ENCODE assay signal across 10 mouse cellular contexts in genomic region chr5:118716295-118717271, GRCm38 (mm10).
A peak's percentile ranks its signal among the peaks of the same experiment; 100 is the strongest.
DNase-seq lines count a peak whose midpoint lies in the region; ATAC-seq and TF ChIP-seq lines count a peak whose summit lies in the region.
"Had no signal": no experiment of that assay in that cellular context is flagged by ENCODE, and none has a peak within 500 bp of the region (broad histone marks: within the 10 kb centered on the region; RNA-seq: fewer than 3 reads in every experiment).

No protein-coding gene starts in this region.

- in situ Hi-C loops in Patski (cut with MboI; ENCODE audit: low pct_unique_long_range_greater_than_20kb), result no loop called here

- CTCF ChIA-PET in Patski (lab: Charles Lee), result interaction anchor here (0.7 to 3.1 kb wide), 7 partner anchors 9 to 385 kb away, joined by 3 to 22 read pairs (median 4); no protein-coding TSS in a partner anchor

- H3K4me3 ChIP-seq in heart, embryonic 11.5 days (ENCODE audit: low read depth, low read length), result no peak overlapping the region
- H3K4me3 ChIP-seq in limb, embryonic 15.5 days, result no peak overlapping the region
- H3K4me3 ChIP-seq in limb, embryonic 10.5 days, result no peak overlapping the region

- peaks cover 30% of the 10 kb centered on the region for H3K4me1 ChIP-seq in heart, embryonic 11.5 days (ENCODE audit: control insufficient read depth, insufficient read depth, low read length)
- peaks cover 24% of the 10 kb centered on the region for H3K4me1 ChIP-seq in limb, embryonic 15.5 days
- peaks cover 14% of the 10 kb centered on the region for H3K4me1 ChIP-seq in limb, embryonic 10.5 days

- no peaks in the 10 kb centered on the region for H3K36me3 ChIP-seq in heart, embryonic 11.5 days (ENCODE audit: control insufficient read depth, insufficient read depth, low read length)
- H3K36me3 ChIP-seq in limb, embryonic 15.5 days, result peaks cover 4% of the 10 kb centered on the region
- peaks cover 4% of the 10 kb centered on the region for H3K36me3 ChIP-seq in limb, embryonic 10.5 days

- 39% methylated on average over 14 of the region's 14 CpGs for WGBS in heart, embryonic 11.5 days (ENCODE audit: insufficient replicate concordance)
- 59% methylated on average over 14 of the region's 14 CpGs for WGBS in limb, embryonic 15.5 days
- 70% methylated on average over 14 of the region's 14 CpGs for WGBS in limb, embryonic 10.5 days

- no peak for TF ChIP-seq CTCF in Patski (IDR thresholded peaks at IDR 0.05)

- no peak for ATAC-seq in heart, embryonic 11.5 days (replicated peaks; ENCODE audit: insufficient number of reproducible peaks, low FRiP score, low TSS enrichment)
- ATAC-seq in limb, embryonic 15.5 days (ENCODE audit: insufficient number of reproducible peaks, low FRiP score, low TSS enrichment, low read depth), result 0 out of 2 replicates have a peak, but pooled peaks have one; percentile 30
- ATAC-seq in Patski, result peak; percentile 52
- peak; percentile 84 for ATAC-seq in megakaryocyte-erythroid progenitor cell, adult 5-6 weeks (replicated peaks; ENCODE audit: low FRiP score, low TSS enrichment, poor library complexity, severe bottlenecking)

- DNase-seq in heart, adult 11 months, result no peak
- DNase-seq in limb, embryonic 10.5 days (ENCODE audit: low spot score), result no peak
- DNase-seq in Patski (ENCODE audit: low read depth, low spot score), result no peak
- DNase-seq in cerebellum, postnatal 36 days, result no peak
- DNase-seq in lung, postnatal 14 days, result no peak
- DNase-seq: gastrocnemius, postnatal 14 days; kidney, adult 2 months had no signal

- H3K27me3 ChIP-seq in heart, embryonic 11.5 days (ENCODE audit: control insufficient read depth, insufficient read depth, low read length), result no peaks in the 10 kb centered on the region
- H3K27me3 ChIP-seq in limb, embryonic 15.5 days, result no peaks in the 10 kb centered on the region
- no peaks in the 10 kb centered on the region for H3K27me3 ChIP-seq in limb, embryonic 10.5 days (ENCODE audit: low read depth, poor library complexity, severe bottlenecking)
- no peaks in the 10 kb centered on the region for H3K27me3 ChIP-seq in Patski

- H3K9me3 ChIP-seq in heart, embryonic 11.5 days (replicated peaks; ENCODE audit: control insufficient read depth, low read length), result no peaks in the 10 kb centered on the region
- no peaks in the 10 kb centered on the region for H3K9me3 ChIP-seq in limb, embryonic 15.5 days
- H3K9me3 ChIP-seq in limb, embryonic 10.5 days (replicated peaks), result no peaks in the 10 kb centered on the region

- H3K4me2 ChIP-seq in heart, embryonic 11.5 days, result peak overlapping the region; percentile 36
- H3K4me2 ChIP-seq in limb, embryonic 15.5 days, result no peak overlapping the region

- POLR2A ChIA-PET in Patski (lab: Charles Lee), result interaction anchor here (0.7 to 1.3 kb wide), 2 partner anchors 30 to 1157 kb away, joined by 3 to 5 read pairs; no protein-coding TSS in a partner anchor

- no peak overlapping the region for H3K9ac ChIP-seq in heart, embryonic 11.5 days (ENCODE audit: low read depth, low read length)
- no peak overlapping the region for H3K9ac ChIP-seq in limb, embryonic 15.5 days

- no peak overlapping the region; the same call in 1 of the 2 replicates for H3K27ac ChIP-seq in heart, embryonic 11.5 days (ENCODE audit: low read depth, low read length)
- H3K27ac ChIP-seq in limb, embryonic 15.5 days, result no peak overlapping the region
- no peak overlapping the region for H3K27ac ChIP-seq in limb, embryonic 10.5 days
